Mouse (Mus musculus) CD4-positive naive resting alpha-beta T cell, adult 76 days (primary cell): ENCODE measurements around the gene Ccdc40. TPM values are rescaled to one million over a fixed set of nuclear protein-coding genes. Genes with fewer than 3 reads are reported as not detected.

Experiments used
- total RNA-seq: library from RNA; stranded (reverse); gene quantifications from one replicate; pipeline ENCODE4 v1.2.4, GENCODE M21; 2023

The Ccdc40 gene
- total RNA-seq = 0.94 TPM

GRCm38 (mm10) chr11:119228091-119228781, at the start of gene Ccdc40, which contains the start of gene Tbc1d16:
Gene Ccdc40 (plus strand): TSS chr11:119228572.
Gene Tbc1d16 (minus strand): TSS chr11:119228499.

GRCm38 (mm10) chr11:119267768-119268556, 39.6 kb downstream of the Ccdc40 start, which contains the start of gene Gaa:
Gene Gaa (plus strand): TSS chr11:119267887.

GRCm38 (mm10) chr11:119299391-119300245, 71.2 kb downstream of the Ccdc40 start, which contains the start of gene Eif4a3:
Gene Eif4a3 (minus strand): TSS chr11:119300089.

GRCm38 (mm10) chr11:119307658-119307867, 79.2 kb downstream of the Ccdc40 start, which contains the start of gene Card14:
Gene Card14 (plus strand): TSS chr11:119307768.

Other genes with a start within 250 kb of the Ccdc40 start
- not detected for gene Enpp7, start 240.4 kb upstream of the Ccdc40 start, total RNA-seq
- gene Cbx2, start 205.6 kb upstream of the Ccdc40 start, total RNA-seq = 7.0 TPM
- 19.4 TPM for gene Cbx8, start 187.6 kb upstream of the Ccdc40 start, total RNA-seq
- gene Cbx4, start 142.4 kb upstream of the Ccdc40 start, total RNA-seq = 124 TPM
- 3.5 TPM for gene Tbc1d16, start 73 bp upstream of the Ccdc40 start, total RNA-seq
- gene Gaa, start 39.3 kb downstream of the Ccdc40 start, total RNA-seq = 36.2 TPM
- 182 TPM for gene Eif4a3, start 71.5 kb downstream of the Ccdc40 start, total RNA-seq
- not detected for gene Card14, start 79.2 kb downstream of the Ccdc40 start, total RNA-seq
- 17.9 TPM for gene Sgsh, start 127.0 kb downstream of the Ccdc40 start, total RNA-seq
- gene Slc26a11, start 127.0 kb downstream of the Ccdc40 start, total RNA-seq = 18.8 TPM
- gene Rnf213, start 164.5 kb downstream of the Ccdc40 start, total RNA-seq = 136 TPM